Mouse (Mus musculus) thymus, adult 2 months (tissue): ENCODE results near the gene Mrps7. TPM values are rescaled to one million over a fixed set of nuclear protein-coding genes. Genes with fewer than 3 reads are reported as not detected.

Source experiments
- DNase-seq: peaks from one replicate; pipeline ENCODE4 v3.0.0; 2021
- H3K27ac ChIP-seq: fragments of 200-500 bp; 2 replicates; pipeline ENCODE4 v1.5.1; 2012; ENCODE audit warnings: low read length, control low read depth; ENCODE audit not compliant: control insufficient read depth, insufficient read depth
- H3K27me3 ChIP-seq: fragments of 200-500 bp; 2 replicates; pipeline ENCODE4 v1.6.1; 2012; ENCODE audit warnings: mild to moderate bottlenecking, low read length, moderate library complexity, mixed read lengths; ENCODE audit not compliant: control insufficient read depth, insufficient read depth
- H3K36me3 ChIP-seq: fragments of 200-500 bp; 2 replicates; pipeline ENCODE4 v1.6.1; 2012; ENCODE audit warnings: mild to moderate bottlenecking, low read length, moderate library complexity; ENCODE audit not compliant: control insufficient read depth, insufficient read depth
- H3K4me1 ChIP-seq: fragments of 200-500 bp; replicated peaks from 2 replicates; pipeline ENCODE4 v1.6.1; 2012; ENCODE audit warnings: low read length; ENCODE audit not compliant: control insufficient read depth, insufficient read depth
- H3K4me3 ChIP-seq: fragments of 200-500 bp; 2 replicates; pipeline ENCODE4 v1.5.1; 2012; ENCODE audit warnings: mild to moderate bottlenecking, low read length, control low read depth, moderate library complexity; ENCODE audit not compliant: control insufficient read depth, insufficient read depth
- CTCF ChIP-seq: fragments of 200-500 bp; IDR thresholded peaks from 2 replicates; pipeline ENCODE4 v1.5.1; 2012; ENCODE audit warnings: mild to moderate bottlenecking, control low read depth, low read length, moderate library complexity, borderline replicate concordance; ENCODE audit not compliant: control insufficient read depth, poor library complexity, insufficient read depth; ENCODE audit errors: extremely low read depth
- POLR2A ChIP-seq: fragments of 200-500 bp; IDR thresholded peaks from 2 replicates; pipeline ENCODE4 v1.6.1; 2012; ENCODE audit warnings: mild to moderate bottlenecking, low read length, control low read depth, moderate library complexity; ENCODE audit not compliant: control insufficient read depth, poor library complexity, insufficient read depth; ENCODE audit errors: extremely low read depth
- WGBS: fragments of 180-500 bp; shearing (Covaris S2); methylation state at CpG from one replicate; pipeline ENCODE4 v1.1.7; 2018; 5-methylcytosine and 5-hydroxymethylcytosine counted together
- polyA plus RNA-seq: library from polyadenylated mRNA; depleted of rRNA; stranded (reverse); fragments of >200 nt; gene quantifications from 2 replicates; pipeline ENCODE4 v1.2.3, GENCODE M21; 2012

The Mrps7 gene
- polyA plus RNA-seq, 1 experiment: 25.0 TPM

DNA sequence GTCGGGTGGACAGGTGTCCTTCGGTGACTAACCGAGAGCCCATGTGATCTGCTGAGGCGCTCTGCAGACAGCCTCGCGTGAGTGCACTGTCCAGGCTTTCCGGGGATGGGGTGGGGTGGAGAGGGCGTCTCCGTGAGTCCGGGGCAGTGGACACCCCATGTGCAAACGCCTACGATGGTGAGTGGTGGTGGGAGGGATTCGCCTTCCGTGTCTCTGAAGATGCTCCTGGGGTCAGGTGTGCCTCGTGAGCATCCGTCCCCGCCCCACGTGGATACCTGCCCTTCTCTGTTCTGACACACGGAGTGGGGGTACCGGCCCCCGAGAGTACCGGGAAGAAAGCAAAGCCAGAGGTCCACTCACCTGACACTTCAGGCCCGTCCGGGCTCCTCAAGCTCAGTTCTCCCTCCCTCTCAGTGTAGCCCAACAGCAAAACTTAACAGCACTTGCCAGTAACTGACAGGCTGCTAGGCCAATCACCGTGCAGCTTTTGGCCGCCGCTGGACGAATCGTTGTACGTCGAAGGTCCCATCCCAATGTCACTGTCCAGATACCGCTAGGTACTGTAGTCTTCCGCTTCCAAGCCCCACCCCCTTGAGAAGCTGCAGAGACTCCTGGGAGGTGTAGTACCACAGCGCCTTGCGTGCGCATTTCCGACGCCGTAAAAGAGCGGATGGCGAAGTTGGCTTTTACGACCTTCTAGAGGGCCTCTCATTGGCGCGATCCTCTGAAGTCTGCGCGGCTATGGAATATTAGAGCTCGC is 24.2 kb downstream of the Mrps7 start, which contains the start of gene Slc25a19:
TSS of gene Slc25a19 (minus strand) at position 591 of the 760 bp plus-strand sequence.
- H3K4me1 ChIP-seq: peaks cover 9% of the 10 kb centered on the region
- TF ChIP-seq CTCF: peak; percentile 38; the same call in 1 of the 2 replicates
- peak; percentile 53; the same call in 1 of the 2 replicates for TF ChIP-seq POLR2A
- H3K36me3 ChIP-seq: peaks cover 2% of the 10 kb centered on the region
- peak within 1 kb of the TSS; percentile 78 for H3K4me3 ChIP-seq
- peak; percentile 98 for DNase-seq
- H3K27ac ChIP-seq: no peak within 1 kb of the TSS
- under 1% methylated on average over 47 of the region's 47 CpGs for WGBS
- no peaks in the 10 kb centered on the region for H3K27me3 ChIP-seq

DNA sequence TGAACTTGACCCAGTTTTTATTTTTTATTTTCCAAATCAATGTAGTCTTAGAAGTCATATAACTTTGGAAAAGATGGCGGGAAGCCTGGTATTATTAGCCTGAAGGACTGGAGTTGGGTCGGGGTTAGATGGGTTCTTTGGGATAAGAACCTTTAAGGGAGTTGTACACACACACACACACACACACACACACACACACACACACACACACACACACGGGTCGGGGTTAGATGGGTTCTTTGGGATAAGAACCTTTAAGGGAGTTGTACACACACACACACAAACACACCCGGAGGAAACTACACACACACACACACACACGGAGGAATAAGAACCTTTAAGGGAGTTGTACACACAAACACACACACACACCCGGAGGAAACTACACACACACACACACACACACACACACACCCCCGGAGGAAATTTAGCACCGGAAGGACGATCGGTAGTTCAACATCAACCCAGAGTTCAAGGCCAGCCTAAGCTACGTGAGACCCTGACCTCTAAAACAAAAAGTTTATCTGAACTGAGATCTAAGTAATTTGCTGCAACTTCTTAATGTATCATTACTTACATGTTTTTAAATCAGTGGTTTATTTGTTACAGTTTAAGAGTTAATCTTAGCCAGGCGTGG is 24.9 kb downstream of the Mrps7 start:
- Histone ChIP-seq H3K27me3 (no peaks in the 10 kb centered on the region), H3K4me3 (no peak overlapping the region)

DNA sequence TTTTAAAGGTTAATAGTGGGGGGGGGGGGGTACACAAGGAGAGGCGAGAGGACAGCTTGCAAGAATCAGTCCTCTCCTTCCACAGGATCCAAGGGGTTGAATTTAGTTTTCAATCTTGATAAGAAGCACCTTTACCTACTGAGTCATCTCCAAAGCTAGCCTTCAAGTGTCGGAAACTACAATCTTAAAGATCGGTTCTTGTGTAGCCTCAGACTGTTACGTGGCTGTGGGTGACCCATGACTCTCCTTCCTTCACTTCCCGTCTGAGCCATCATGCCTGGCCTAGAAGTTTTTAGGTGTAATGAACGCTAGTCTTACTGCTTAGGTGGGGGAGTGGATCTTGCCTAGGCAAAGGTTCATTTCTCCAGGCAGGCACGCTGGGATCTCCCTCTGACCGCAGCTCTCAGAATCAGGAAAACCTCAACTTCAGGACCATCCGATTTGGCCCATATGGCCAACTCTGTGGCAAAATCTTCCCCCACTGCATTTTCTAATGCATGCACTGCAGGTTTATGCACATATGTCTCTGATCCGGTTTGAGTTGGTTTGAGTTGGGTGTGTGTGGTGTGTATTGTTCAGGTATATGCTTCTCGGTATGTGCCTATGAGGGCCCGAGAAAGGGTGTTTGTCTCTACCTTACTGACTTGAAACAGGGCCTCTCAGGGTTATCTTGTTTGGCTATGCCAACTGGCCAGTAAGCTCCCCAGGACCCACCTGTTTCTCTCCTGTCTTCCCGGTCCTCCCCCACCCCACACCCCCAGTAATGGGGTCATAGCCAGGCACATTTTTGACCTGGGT is 26.2 kb downstream of the Mrps7 start:
- Histone ChIP-seq H3K36me3 (no peaks in the 10 kb centered on the region), H3K27me3 (no peaks in the 10 kb centered on the region), H3K4me1 (peaks cover 9% of the 10 kb centered on the region), H3K4me3 (no peak overlapping the region), H3K27ac (no peak overlapping the region)
- TF ChIP-seq POLR2A: no peak
- no peak for TF ChIP-seq CTCF
- DNase-seq: no peak
- 94% methylated on average over 13 of the region's 13 CpGs for WGBS

More for the DNA sequence above, 24.9 kb downstream of the Mrps7 start:
- TF ChIP-seq POLR2A: no peak
- TF ChIP-seq CTCF: no peak
- H3K27ac ChIP-seq: no peak overlapping the region
- no peak for DNase-seq
- no peaks in the 10 kb centered on the region for H3K36me3 ChIP-seq
- H3K4me1 ChIP-seq: peaks cover 9% of the 10 kb centered on the region
- 44% methylated on average over 13 of the region's 13 CpGs for WGBS

DNA sequence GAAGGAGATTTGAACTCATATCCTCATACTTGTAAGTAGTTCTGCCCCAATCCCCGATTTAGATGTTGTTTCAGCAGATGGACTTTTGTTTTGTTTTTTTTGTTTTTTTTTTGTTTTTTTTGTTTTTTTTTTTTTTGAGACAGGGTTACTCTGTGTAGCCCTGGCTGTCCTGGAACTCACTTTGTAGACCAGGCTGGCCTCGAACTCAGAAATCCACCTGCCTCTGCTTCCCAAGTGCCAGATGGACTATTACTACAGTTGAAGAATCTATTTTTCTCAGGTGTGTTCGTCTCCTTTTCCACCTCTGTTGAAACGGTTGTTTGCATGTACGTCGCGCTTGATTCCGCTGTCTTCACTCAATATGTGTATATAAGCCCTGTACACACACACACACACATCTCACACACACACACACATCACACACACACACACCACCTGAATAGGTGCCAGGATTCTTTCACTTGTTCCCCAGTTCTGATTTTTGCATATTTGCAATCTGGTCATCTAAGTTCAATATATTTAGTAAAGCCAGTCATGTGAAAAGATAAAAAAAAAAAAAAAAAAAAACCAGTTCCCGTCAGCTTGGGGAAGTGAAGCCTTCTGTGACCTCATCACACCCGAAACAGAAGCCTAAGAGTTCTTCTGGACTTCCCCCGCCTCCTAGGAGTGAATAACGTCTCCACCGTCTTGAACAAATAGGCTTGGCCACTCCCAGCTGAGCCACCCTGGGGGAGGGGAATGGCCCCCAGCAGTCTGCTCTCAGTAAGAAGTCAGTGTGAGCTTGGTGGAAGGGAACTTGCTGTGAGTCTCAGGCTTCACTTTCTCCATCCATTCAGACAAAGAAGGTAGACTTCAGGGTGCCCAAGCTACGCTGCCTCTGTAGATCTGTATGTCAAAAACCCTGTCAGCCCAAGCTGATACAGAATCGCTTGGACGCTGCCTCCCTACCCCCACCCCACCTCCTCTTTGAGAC is 27.1 kb downstream of the Mrps7 start:
- H3K27me3 ChIP-seq: no peaks in the 10 kb centered on the region
- no peaks in the 10 kb centered on the region for H3K36me3 ChIP-seq
- H3K27ac ChIP-seq: peak overlapping the region; percentile 40; the same call in 1 of the 2 replicates
- no peak overlapping the region for H3K4me3 ChIP-seq
- TF ChIP-seq CTCF (0 out of 2 replicates have a peak, but pooled peaks have one; percentile 21), POLR2A (no peak)
- DNase-seq: no peak
- H3K4me1 ChIP-seq: peaks cover 9% of the 10 kb centered on the region
- 52% methylated on average over 16 of the region's 16 CpGs for WGBS

DNA sequence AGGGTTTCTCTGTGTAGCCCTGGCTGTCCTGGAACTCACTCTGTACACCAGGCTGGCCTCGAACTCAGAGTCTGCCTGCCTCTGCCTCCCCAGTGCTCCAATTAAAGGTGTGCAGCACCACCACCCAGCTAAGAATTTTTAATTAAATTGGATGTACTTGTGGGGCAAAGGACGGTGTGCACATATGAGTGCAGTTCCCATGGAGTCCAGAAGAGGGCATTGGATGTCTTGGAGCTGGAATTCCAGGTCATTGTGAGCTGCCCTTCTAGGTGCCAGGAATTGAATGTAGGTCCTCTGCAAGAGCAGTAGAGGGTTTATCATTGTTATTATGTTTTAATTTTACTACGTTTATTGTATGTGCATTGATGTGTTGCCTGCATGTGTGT is 27.8 kb downstream of the Mrps7 start:
- peak; percentile 43 for DNase-seq
- Histone ChIP-seq H3K27ac (peak overlapping the region; percentile 40; the same call in 1 of the 2 replicates), H3K36me3 (no peaks in the 10 kb centered on the region), H3K4me1 (peaks cover 9% of the 10 kb centered on the region), H3K27me3 (no peaks in the 10 kb centered on the region), H3K4me3 (no peak overlapping the region)
- 48% methylated on average over 3 of the region's 3 CpGs for WGBS
- no peak for TF ChIP-seq POLR2A
- TF ChIP-seq CTCF: peak; percentile 6; the same call in 1 of the 2 replicates
